Mouse (Mus musculus) stomach, postnatal 0 days (tissue): ENCODE data around the gene Tctn1. TPM values are rescaled to one million over a fixed set of nuclear protein-coding genes. Genes with fewer than 3 reads are reported as not detected.

Experiments
- ATAC-seq: fragments of 200-750 bp; cut with Nextera tagmentation; 2 replicates; pipeline ENCODE4 v1.8.0; 2017; ENCODE audit not compliant: low FRiP score, low TSS enrichment
- DNase-seq: peaks from one replicate; pipeline ENCODE4 v3.0.0-alpha.2; 2016; ENCODE audit warnings: low spot score
- H3K27ac ChIP-seq: fragments of 300-500 bp; sonication (generic); replicated peaks from 2 replicates; pipeline ENCODE4 v1.5.1; 2014; ENCODE audit warnings: mild to moderate bottlenecking, control low read depth
- H3K27me3 ChIP-seq: fragments of 300-500 bp; sonication (generic); 2 replicates; pipeline ENCODE4 v1.6.1; 2014; ENCODE audit warnings: low read length; ENCODE audit not compliant: control insufficient read depth, insufficient read depth
- H3K36me3 ChIP-seq: fragments of 300-500 bp; sonication (generic); 2 replicates; pipeline ENCODE4 v1.6.1; 2014; ENCODE audit warnings: low read length, mixed read lengths; ENCODE audit not compliant: control insufficient read depth, insufficient read depth
- H3K4me1 ChIP-seq: fragments of 300-500 bp; sonication (generic); replicated peaks from 2 replicates; pipeline ENCODE4 v1.6.1; 2014; ENCODE audit warnings: antibody characterized with exemption; ENCODE audit not compliant: control insufficient read depth, insufficient read depth
- H3K4me2 ChIP-seq: fragments of 300-500 bp; sonication (generic); replicated peaks from 2 replicates; pipeline ENCODE4 v1.6.1; 2014; ENCODE audit warnings: low read depth, mild to moderate bottlenecking, control low read depth, moderate library complexity
- H3K4me3 ChIP-seq: fragments of 300-500 bp; sonication (generic); 2 replicates; pipeline ENCODE4 v1.5.1; 2014; ENCODE audit warnings: low read depth, low read length, control low read depth
- H3K9ac ChIP-seq: fragments of 300-500 bp; sonication (generic); 2 replicates; pipeline ENCODE4 v1.6.1; 2014; ENCODE audit warnings: mild to moderate bottlenecking, low read length, control low read depth, mixed read lengths
- H3K9me3 ChIP-seq: fragments of 300-500 bp; sonication (generic); 2 replicates; pipeline ENCODE4 v1.6.1; 2016; ENCODE audit warnings: low read length; ENCODE audit not compliant: control insufficient read depth
- CTCF ChIP-seq: IDR thresholded peaks from 2 replicates; pipeline ENCODE4 v1.5.1; 2016; ENCODE audit warnings: antibody characterized with exemption, low read depth, mild to moderate bottlenecking, moderate library complexity
- EP300 ChIP-seq: optimal IDR thresholded peaks from 2 replicates; pipeline ENCODE3; 2016; ENCODE audit warnings: antibody characterized with exemption
- WGBS: fragments of 180-500 bp; shearing (Covaris S2); extraction: QIAGEN DNeasy Blood & Tissue Kit; methylation state at CpG from one replicate; pipeline ENCODE4 v1.1.7; 2014; 5-methylcytosine and 5-hydroxymethylcytosine counted together
- polyA plus RNA-seq: library from polyadenylated mRNA; unstranded; fragments of >200 nt; fragmentation: Nextera tagmentation; extraction: Ambion mirVana; gene quantifications from 2 replicates; pipeline ENCODE4 v1.2.1, GENCODE M21; 2015

Gene Tctn1
- polyA plus RNA-seq, 1 experiment from 2014 or later = 2.3 TPM

DNA sequence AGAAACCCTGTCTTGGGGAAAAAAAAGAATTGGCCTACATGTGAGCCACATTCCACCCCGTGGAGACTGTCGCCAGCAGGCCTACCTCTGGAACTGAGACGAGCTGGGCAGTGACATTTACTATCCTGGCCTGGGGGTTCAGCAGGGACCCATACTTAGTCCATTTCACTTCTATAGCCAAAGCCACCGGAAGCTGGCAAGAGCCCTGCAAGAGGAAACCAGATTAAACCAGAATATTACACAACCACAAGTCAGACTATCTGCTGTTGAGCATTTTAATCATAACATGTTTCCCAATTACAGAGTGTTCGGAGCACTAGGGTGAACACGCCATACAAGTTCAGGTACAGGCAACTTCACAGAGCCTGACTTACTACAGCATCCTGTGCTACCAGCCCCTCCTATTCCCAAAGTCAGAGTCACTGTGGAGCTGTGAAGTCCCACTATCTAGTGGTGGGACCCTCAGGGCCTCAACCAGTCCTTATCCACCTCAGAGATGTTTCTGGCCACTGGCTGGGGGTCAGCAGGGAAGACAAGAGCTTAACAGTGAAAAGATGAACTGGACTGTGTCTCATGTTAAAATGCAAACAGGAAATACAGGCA is 21.6 kb downstream of the Tctn1 start:
- no peak overlapping the region for H3K4me3 ChIP-seq
- DNase-seq (no peak), ATAC-seq (no peak)
- no peak overlapping the region for H3K9ac ChIP-seq
- no peak overlapping the region for H3K4me2 ChIP-seq
- H3K27me3 ChIP-seq = no peaks in the 10 kb centered on the region
- WGBS = 83% methylated on average over 6 of the region's 6 CpGs
- no peak for TF ChIP-seq CTCF
- peaks cover 3% of the 10 kb centered on the region; the same call in 1 of the 2 replicates for H3K36me3 ChIP-seq
- no peak overlapping the region for H3K27ac ChIP-seq
- no peaks in the 10 kb centered on the region for H3K4me1 ChIP-seq
- H3K9me3 ChIP-seq = no peaks in the 10 kb centered on the region

DNA sequence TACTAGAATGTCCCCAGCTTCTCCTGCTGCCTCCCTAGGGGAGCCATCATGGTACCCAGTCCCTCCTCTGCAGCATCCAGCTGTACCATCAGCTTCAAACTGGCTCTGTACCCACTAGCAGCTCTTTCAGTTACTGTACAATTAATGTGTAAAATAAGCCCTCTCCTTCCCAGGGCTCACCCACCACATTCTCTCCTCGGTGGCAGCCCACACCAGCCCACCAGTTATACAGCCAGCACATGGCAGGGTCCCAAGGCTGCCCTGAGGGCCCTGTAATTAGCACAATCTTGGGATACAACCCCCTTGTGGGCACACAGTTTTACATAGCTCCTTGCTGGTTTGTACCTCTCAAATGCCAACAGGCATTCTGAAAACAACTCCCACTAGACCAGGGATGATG is 23.3 kb downstream of the Tctn1 start:
- TF ChIP-seq EP300 = no peak
- TF ChIP-seq CTCF = no peak
- H3K4me3 ChIP-seq = no peak overlapping the region
- H3K36me3 ChIP-seq = peaks cover 3% of the 10 kb centered on the region; the same call in 1 of the 2 replicates
- 73% methylated on average over 1 of the region's 1 CpGs for WGBS
- DNase-seq = no peak
- no peaks in the 10 kb centered on the region for H3K4me1 ChIP-seq
- no peaks in the 10 kb centered on the region for H3K9me3 ChIP-seq
- no peaks in the 10 kb centered on the region for H3K27me3 ChIP-seq
- H3K27ac ChIP-seq = no peak overlapping the region
- ATAC-seq = no peak
- H3K9ac ChIP-seq = no peak overlapping the region
- no peak overlapping the region for H3K4me2 ChIP-seq

DNA sequence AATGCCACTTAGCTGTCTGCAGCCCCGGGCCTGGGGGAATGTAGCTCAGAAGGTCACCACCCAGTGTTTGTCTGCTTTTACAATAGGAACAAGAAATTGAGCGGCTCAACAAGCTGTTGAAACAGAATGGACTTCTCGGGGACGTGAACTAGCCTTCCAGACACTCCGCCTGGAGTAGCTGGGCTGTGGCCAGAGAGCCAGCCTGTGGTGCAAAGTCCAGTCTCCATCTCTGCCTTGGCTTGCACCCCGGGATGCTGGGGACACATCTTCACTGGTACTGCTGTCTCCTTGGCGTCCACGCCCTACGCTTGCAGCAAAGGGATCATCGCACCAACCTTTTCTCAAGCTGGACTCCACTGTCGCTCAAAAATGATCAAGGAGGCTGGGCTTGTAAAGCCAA is 23.7 kb downstream of the Tctn1 start:
- H3K4me3 ChIP-seq = no peak overlapping the region
- H3K36me3 ChIP-seq = peaks cover 3% of the 10 kb centered on the region; the same call in 1 of the 2 replicates
- 82% methylated on average over 11 of the region's 11 CpGs for WGBS
- H3K9ac ChIP-seq = no peak overlapping the region
- no peak for TF ChIP-seq CTCF
- TF ChIP-seq EP300 = no peak
- H3K27ac ChIP-seq = no peak overlapping the region
- no peaks in the 10 kb centered on the region for H3K4me1 ChIP-seq
- ATAC-seq (no peak), DNase-seq (no peak)
- H3K27me3 ChIP-seq = no peaks in the 10 kb centered on the region
- no peaks in the 10 kb centered on the region for H3K9me3 ChIP-seq
- no peak overlapping the region for H3K4me2 ChIP-seq

DNA sequence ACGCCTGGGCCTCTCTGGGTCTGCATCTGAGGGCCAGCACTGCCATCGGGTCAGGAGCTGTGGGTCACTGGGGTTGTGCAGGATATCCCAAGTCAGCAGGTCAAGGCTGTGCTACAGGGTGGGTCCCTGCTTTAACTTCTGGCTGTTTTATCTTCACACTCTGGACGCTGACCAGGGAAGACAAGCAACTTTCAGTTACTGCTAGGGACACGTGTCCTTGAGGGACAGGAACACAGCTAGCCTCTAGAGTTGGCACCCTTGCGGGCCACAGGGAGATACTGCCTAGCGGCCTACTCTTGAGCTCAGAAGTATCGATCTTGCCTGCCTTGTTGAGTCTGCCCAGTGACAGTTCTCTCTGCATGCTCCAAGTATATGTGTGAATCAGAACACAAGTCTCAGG is 24.6 kb downstream of the Tctn1 start:
- no peak overlapping the region for H3K4me2 ChIP-seq
- H3K4me3 ChIP-seq = no peak overlapping the region
- H3K36me3 ChIP-seq = peaks cover 3% of the 10 kb centered on the region; the same call in 1 of the 2 replicates
- no peak overlapping the region for H3K9ac ChIP-seq
- no peaks in the 10 kb centered on the region for H3K27me3 ChIP-seq
- WGBS = 73% methylated on average over 7 of the region's 7 CpGs
- no peaks in the 10 kb centered on the region for H3K9me3 ChIP-seq
- no peaks in the 10 kb centered on the region for H3K4me1 ChIP-seq
- H3K27ac ChIP-seq = no peak overlapping the region
- TF ChIP-seq CTCF (no peak), EP300 (no peak)
- no peak for ATAC-seq
- DNase-seq = no peak

DNA sequence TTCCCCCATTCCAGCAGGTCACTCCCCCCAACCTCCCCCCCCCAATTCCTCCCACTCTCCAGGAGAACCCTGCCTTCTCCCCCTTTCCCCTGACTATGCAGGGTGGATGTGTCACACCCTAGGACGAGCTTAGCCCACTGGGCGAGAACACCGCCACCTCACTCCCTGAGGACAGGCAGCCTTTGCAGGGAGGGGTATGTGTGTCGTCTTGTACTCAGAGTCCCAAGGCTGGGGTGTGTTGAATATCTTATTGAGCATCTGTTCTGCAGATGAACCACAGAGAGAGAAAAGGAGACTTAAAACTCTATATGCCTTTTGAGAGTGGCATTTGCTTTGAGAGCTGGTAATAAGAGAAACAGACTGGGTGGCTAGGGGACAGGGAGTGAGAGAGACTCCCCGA is 27.1 kb downstream of the Tctn1 start:
- H3K4me2 ChIP-seq = no peak overlapping the region
- H3K4me3 ChIP-seq = no peak overlapping the region
- TF ChIP-seq EP300 (no peak), CTCF (no peak)
- H3K4me1 ChIP-seq = no peaks in the 10 kb centered on the region
- no peak overlapping the region for H3K27ac ChIP-seq
- H3K27me3 ChIP-seq = no peaks in the 10 kb centered on the region
- no peak for ATAC-seq
- DNase-seq = no peak
- H3K9ac ChIP-seq = no peak overlapping the region
- H3K36me3 ChIP-seq = peaks cover 3% of the 10 kb centered on the region; the same call in 1 of the 2 replicates
- 70% methylated on average over 5 of the region's 5 CpGs for WGBS
- no peaks in the 10 kb centered on the region for H3K9me3 ChIP-seq

DNA sequence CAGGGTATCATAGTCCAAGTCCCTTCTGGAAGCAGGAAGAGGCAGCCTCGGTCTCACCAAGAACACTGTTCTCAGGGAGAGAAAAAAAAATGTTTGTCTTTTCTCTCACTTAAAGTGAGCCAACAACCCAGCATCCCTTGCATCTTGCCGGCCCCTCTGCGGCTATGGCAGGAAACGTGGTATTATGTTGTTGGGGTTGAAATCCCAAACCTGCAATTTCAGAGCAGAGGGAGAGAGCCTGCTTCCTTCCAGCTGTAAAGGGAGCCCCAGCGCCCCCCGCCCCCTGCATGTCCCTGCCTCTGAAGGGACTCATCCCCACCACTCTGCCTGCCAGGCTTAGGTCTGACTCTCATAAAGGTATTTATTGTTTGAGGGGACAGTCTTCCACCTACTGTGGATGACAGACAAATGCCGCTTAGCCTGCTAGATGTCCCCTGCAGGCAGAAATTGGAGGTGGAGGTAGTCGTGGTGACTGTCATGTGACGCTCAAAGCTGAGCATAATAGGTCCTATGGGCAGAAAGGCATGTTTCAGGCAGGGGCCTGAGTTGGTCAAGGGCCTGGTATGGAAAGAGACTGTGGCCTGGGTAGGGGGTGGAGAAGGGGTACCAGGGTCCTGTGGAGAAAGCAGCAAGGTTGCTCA is 28.9 kb downstream of the Tctn1 start:
- no peak overlapping the region for H3K4me3 ChIP-seq
- H3K9me3 ChIP-seq = no peaks in the 10 kb centered on the region
- no peak for ATAC-seq
- H3K36me3 ChIP-seq = no peaks in the 10 kb centered on the region
- no peak overlapping the region for H3K4me2 ChIP-seq
- WGBS = 51% methylated on average over 9 of the region's 9 CpGs
- H3K4me1 ChIP-seq = no peaks in the 10 kb centered on the region
- H3K9ac ChIP-seq = no peak overlapping the region
- no peak for DNase-seq
- H3K27me3 ChIP-seq = no peaks in the 10 kb centered on the region
- no peak for TF ChIP-seq EP300
- TF ChIP-seq CTCF = no peak
- no peak overlapping the region for H3K27ac ChIP-seq
